Mouse (Mus musculus) CH12.LX (cell line): Measurements from ENCODE around the gene Ndufb10. TPM values are rescaled to one million over a fixed set of nuclear protein-coding genes. Genes with fewer than 3 reads are reported as not detected.

ENCODE experiments used
- DNase-seq: peaks from one replicate; pipeline ENCODE4 v3.0.0-alpha.2; 2013; ENCODE audit errors: extremely low read depth
- H3K27ac ChIP-seq: 2 replicates; pipeline ENCODE4 v1.5.1; 2012; ENCODE audit warnings: low read depth, mild to moderate bottlenecking, control low read depth, moderate library complexity; ENCODE audit not compliant: insufficient read depth
- H3K27me3 ChIP-seq: replicated peaks from 2 replicates; pipeline ENCODE3; 2012; ENCODE audit warnings: inconsistent platforms
- H3K36me3 ChIP-seq, 2 experiments: replicated peaks in 1 of 2; 2 replicates each; pipeline versions ENCODE3 to v1.6.1; 2012; ENCODE audit warnings: inconsistent platforms in 1 of 2, low read length in 1 of 2, mild to moderate bottlenecking in 1 of 2, mixed read lengths in 1 of 2, moderate library complexity in 1 of 2; ENCODE audit not compliant: control insufficient read depth in 1 of 2, insufficient read depth in 1 of 2
- H3K4me1 ChIP-seq, 2 experiments: 2 replicates each; pipeline ENCODE4 v1.6.1; 2012; ENCODE audit warnings: inconsistent platforms in 1 of 2, moderate library complexity in 1 of 2; ENCODE audit not compliant: insufficient read depth in 2 of 2, control insufficient read depth in 1 of 2
- H3K4me2 ChIP-seq: 2 replicates; pipeline ENCODE4 v1.6.1; 2012; ENCODE audit warnings: low read depth, mild to moderate bottlenecking, control low read depth; ENCODE audit not compliant: poor library complexity, insufficient read depth, severe bottlenecking
- H3K4me3 ChIP-seq, 3 experiments: fragments of 150-350 bp in 1 of 3; sonication (generic) in 1 of 3; replicated peaks in 1 of 3; 2 replicates each; pipeline versions ENCODE3 to v1.5.1; 2011 to 2012; ENCODE audit warnings: low read depth in 2 of 3, low read length in 2 of 3, mild to moderate bottlenecking in 2 of 3, moderate library complexity in 2 of 3, control low read depth in 1 of 3, improper control_type of control experiment in 1 of 3, inconsistent platforms in 1 of 3, mixed read lengths in 1 of 3; ENCODE audit not compliant: poor library complexity in 1 of 3
- H3K79me2 ChIP-seq: replicated peaks from 2 replicates; pipeline ENCODE4 v1.6.1; 2012; ENCODE audit warnings: mild to moderate bottlenecking, moderate library complexity; ENCODE audit not compliant: control insufficient read depth, poor library complexity, insufficient read depth, severe bottlenecking; ENCODE audit errors: extremely low read depth
- H3K9ac ChIP-seq: 2 replicates; pipeline ENCODE4 v1.6.1; 2012; ENCODE audit warnings: low read depth, mild to moderate bottlenecking, control low read depth, moderate library complexity; ENCODE audit not compliant: insufficient read depth
- H3K9me3 ChIP-seq: replicated peaks from 2 replicates; pipeline ENCODE3; 2012; ENCODE audit warnings: low read length, inconsistent platforms, mixed read lengths
- CHD1 ChIP-seq: IDR thresholded peaks from 2 replicates; pipeline ENCODE4 v1.6.1; 2012; ENCODE audit warnings: low read depth, low read length, improper control_type of control experiment, inconsistent platforms
- CTCF ChIP-seq, 2 experiments: IDR thresholded peaks in 1 of 2; conservative IDR thresholded peaks in 1 of 2; 2 replicates each; pipeline ENCODE4 v1.5.1; 2011 to 2012; ENCODE audit warnings: low read depth in 2 of 2, low read length in 2 of 2, improper control_type of control experiment in 1 of 2, inconsistent platforms in 1 of 2, mild to moderate bottlenecking in 1 of 2, moderate library complexity in 1 of 2
- ELF1 ChIP-seq: IDR thresholded peaks from 2 replicates; pipeline ENCODE4 v1.6.1; 2014; ENCODE audit warnings: low read depth, mild to moderate bottlenecking, inconsistent platforms, low read length, improper control_type of control experiment
- EP300 ChIP-seq: IDR thresholded peaks from 2 replicates; pipeline ENCODE4 v1.6.1; 2011; ENCODE audit warnings: low read length, improper control_type of control experiment
- GABPA ChIP-seq: IDR thresholded peaks from 2 replicates; pipeline ENCODE4 v1.6.1; 2012; ENCODE audit warnings: low read depth, low read length, improper control_type of control experiment, inconsistent platforms; ENCODE audit not compliant: insufficient replicate concordance
- IRF4 ChIP-seq: IDR thresholded peaks from 2 replicates; pipeline ENCODE4 v1.6.1; 2014; ENCODE audit warnings: low read depth, mild to moderate bottlenecking, inconsistent platforms, low read length, improper control_type of control experiment
- JUN ChIP-seq: IDR thresholded peaks from 2 replicates; pipeline ENCODE4 v1.6.1; 2011; ENCODE audit warnings: low read depth, mild to moderate bottlenecking, low read length, improper control_type of control experiment, moderate library complexity; ENCODE audit not compliant: insufficient read depth
- MAX ChIP-seq: IDR thresholded peaks from 2 replicates; pipeline ENCODE4 v1.6.1; 2011; ENCODE audit warnings: low read length, improper control_type of control experiment
- MEF2A ChIP-seq: IDR thresholded peaks from 2 replicates; pipeline ENCODE4 v1.6.1; 2014; ENCODE audit warnings: low read depth, mild to moderate bottlenecking, inconsistent platforms, low read length, improper control_type of control experiment, borderline replicate concordance
- MXI1 ChIP-seq: IDR thresholded peaks from 2 replicates; pipeline ENCODE4 v1.6.1; 2011; ENCODE audit warnings: mild to moderate bottlenecking, low read depth, low read length, improper control_type of control experiment
- MYC ChIP-seq: IDR thresholded peaks from 2 replicates; pipeline ENCODE4 v1.6.1; 2011; ENCODE audit warnings: low read depth, mild to moderate bottlenecking, improper control_type of control experiment, low read length
- NELFE ChIP-seq: IDR thresholded peaks from 2 replicates; pipeline ENCODE4 v1.6.1; 2011; ENCODE audit warnings: low read depth, low read length, improper control_type of control experiment
- NRF1 ChIP-seq: IDR thresholded peaks from 2 replicates; pipeline ENCODE4 v1.6.1; 2014; ENCODE audit warnings: low read depth, mild to moderate bottlenecking, inconsistent platforms, low read length, improper control_type of control experiment, moderate library complexity
- PAX5 ChIP-seq: IDR thresholded peaks from 2 replicates; pipeline ENCODE4 v1.6.1; 2012; ENCODE audit warnings: low read length, inconsistent platforms, mixed read lengths
- POLR2AphosphoS2 ChIP-seq: IDR thresholded peaks from 2 replicates; pipeline ENCODE4 v1.6.1; 2011; ENCODE audit warnings: low read depth, low read length, improper control_type of control experiment
- SIN3A ChIP-seq: IDR thresholded peaks from 2 replicates; pipeline ENCODE4 v1.6.1; 2012; ENCODE audit warnings: low read length, improper control_type of control experiment, inconsistent platforms
- USF1 ChIP-seq: IDR thresholded peaks from 2 replicates; pipeline ENCODE4 v1.6.1; 2014; ENCODE audit warnings: low read depth, mild to moderate bottlenecking, inconsistent platforms, low read length, improper control_type of control experiment
- USF2 ChIP-seq: conservative IDR thresholded peaks from 2 replicates; pipeline ENCODE4 v1.6.1; 2011; ENCODE audit warnings: low read depth, low read length, improper control_type of control experiment
- ZC3H11A ChIP-seq: IDR thresholded peaks from 2 replicates; pipeline ENCODE4 v1.6.1; 2012; ENCODE audit warnings: low read depth, mild to moderate bottlenecking, inconsistent platforms, low read length, improper control_type of control experiment
- dilution Hi-C: fragments of 300-500 bp; cut with MboI; formaldehyde crosslinking; loops from 2 replicates; pipeline ENCODE4 v1.14.3; 2020; ENCODE audit warnings: low sequenced_read_pairs; ENCODE audit not compliant: extremely low pct_unique_long_range_greater_than_20kb, extremely low pct_ligation_motif_present
- in situ Hi-C: fragments of 300-500 bp; cut with MboI; formaldehyde crosslinking; loops from 3 replicates; pipeline ENCODE4 v1.14.3; 2019; ENCODE audit warnings: low sequenced_read_pairs, low pct_ligation_motif_present, low pct_unique_long_range_greater_than_20kb, mixed read lengths
- polyA plus RNA-seq: library from polyadenylated mRNA; unstranded; fragments of >175 nt; gene quantifications from 2 replicates; pipeline ENCODE4 v1.2.1, GENCODE M21; 2012; ENCODE audit warnings: low read depth; ENCODE audit not compliant: insufficient read length
- total RNA-seq, 2 experiments: library from RNA; depleted of rRNA; stranded (reverse); fragments of 300-350 nt in 1 of 2; fragments of >200 nt in 1 of 2; gene quantifications; 2 replicates each; pipeline ENCODE4 v1.2.3; 2012 to 2014

The Ndufb10 gene
- total and polyA plus RNA-seq, 3 experiments: 136 to 207 (median 188) TPM

GRCm38 (mm10) chr17:24696011-24696697 lies 28.1 kb downstream of the Ndufb10 start, which contains the start of the genes Gfer and Noxo1 (continued):
- TF ChIP-seq POLR2AphosphoS2 (no peak), NRF1 (peak; percentile 48; the same call in 1 of the 2 replicates), USF2 (no peak), PAX5 (no peak), ELF1 (peak; percentile 27; the same call in 1 of the 2 replicates), CTCF (conservative IDR thresholded peaks at IDR 0.05 in 1 of 2, IDR thresholded peaks at IDR 0.05 in 1 of 2; ENCODE audit: low read depth in 2 of 2, low read length in 2 of 2) (peak in 1 of 2 experiments; percentile 18; a peak in 2 of 4 replicates), IRF4 (no peak), ZC3H11A (no peak), MAX (no peak), JUN (no peak), CHD1 (no peak)

- Histone ChIP-seq H3K4me1 (peaks cover 11 to 53% of the 10 kb centered on the region in 2 experiments), H3K36me3 (peaks cover 19 to 39% of the 10 kb centered on the region in 2 experiments), H3K79me2 (no peaks in the 10 kb centered on the region), H3K4me3 (peak overlapping the region; percentile 79 to 86 (median 85)), H3K4me2 (peak overlapping the region; percentile 70), H3K9me3 (no peaks in the 10 kb centered on the region)
- DNase-seq: no peak
- in situ Hi-C loops: no loop called here
- TF ChIP-seq USF2: no peak
- TF ChIP-seq GABPA: no peak
- TF ChIP-seq IRF4: no peak
- TF ChIP-seq USF1: no peak
- no peak for TF ChIP-seq NRF1
- no peak for TF ChIP-seq POLR2AphosphoS2
- TF ChIP-seq EP300: no peak
- TF ChIP-seq MEF2A: no peak
- TF ChIP-seq NELFE: no peak
- TF ChIP-seq MXI1: no peak
- no peak for TF ChIP-seq PAX5
- TF ChIP-seq MYC: no peak
- TF ChIP-seq SIN3A: no peak
- TF ChIP-seq, all 38 proteins: peak for 0
- dilution Hi-C loops: no loop called here
- Histone ChIP-seq H3K27me3 (peaks cover 5% of the 10 kb centered on the region), H3K9ac (peak overlapping the region; percentile 72), H3K27ac (peak overlapping the region; percentile 36)
Measured at GRCm38 (mm10) chr17:24695326-24696010, 28.8 kb downstream of the Ndufb10 start.
